Mouse (Mus musculus) lung, postnatal 0 days (tissue): ENCODE results near the gene Btbd35f15. TPM values are rescaled to one million over a fixed set of nuclear protein-coding genes. Genes with fewer than 3 reads are reported as not detected.
"Not testable (repeated sequence)": the region's sequence is repeated elsewhere in the genome, so short reads cannot be mapped to it uniquely, and the experiment has no call there.

Source experiments
- ATAC-seq: fragments of 200-750 bp; cut with Nextera tagmentation; 2 replicates; pipeline ENCODE4 v1.8.0; 2017; ENCODE audit warnings: moderate library complexity
- DNase-seq: peaks from one replicate; pipeline ENCODE4 v3.0.0-alpha.2; 2016; ENCODE audit warnings: low spot score
- H3K27ac ChIP-seq: fragments of 300-500 bp; sonication (generic); 2 replicates; pipeline ENCODE4 v1.5.1; 2014; ENCODE audit warnings: antibody characterized with exemption, mild to moderate bottlenecking, low read length, mixed read lengths
- H3K27me3 ChIP-seq: fragments of 300-500 bp; sonication (generic); replicated peaks from 2 replicates; pipeline ENCODE4 v1.6.1; 2014; ENCODE audit warnings: low read length, mixed read lengths; ENCODE audit not compliant: insufficient read depth
- H3K36me3 ChIP-seq: fragments of 300-500 bp; sonication (generic); 2 replicates; pipeline ENCODE4 v1.6.1; 2014; ENCODE audit warnings: low read length, mixed read lengths; ENCODE audit not compliant: insufficient read depth
- H3K4me1 ChIP-seq: fragments of 300-500 bp; sonication (generic); 2 replicates; pipeline ENCODE4 v1.6.1; 2014; ENCODE audit warnings: antibody characterized with exemption, low read depth, low read length, mixed read lengths; ENCODE audit not compliant: insufficient read depth
- H3K4me2 ChIP-seq: fragments of 300-500 bp; sonication (generic); replicated peaks from 2 replicates; pipeline ENCODE4 v1.6.1; 2014; ENCODE audit warnings: low read depth, mild to moderate bottlenecking, low read length, moderate library complexity, mixed read lengths
- H3K4me3 ChIP-seq: fragments of 300-500 bp; sonication (generic); 2 replicates; pipeline ENCODE4 v1.5.1; 2014; ENCODE audit warnings: low read depth, low read length
- H3K9ac ChIP-seq: fragments of 300-500 bp; sonication (generic); replicated peaks from 2 replicates; pipeline ENCODE4 v1.6.1; 2014; ENCODE audit warnings: low read depth, mild to moderate bottlenecking
- H3K9me3 ChIP-seq: fragments of 300-500 bp; sonication (generic); 2 replicates; pipeline ENCODE4 v1.6.1; 2016; ENCODE audit warnings: low read length, mixed read lengths
- WGBS: fragments of 180-500 bp; shearing (Covaris S2); extraction: QIAGEN DNeasy Blood & Tissue Kit; methylation state at CpG from one replicate; pipeline ENCODE4 v1.1.7; 2014; 5-methylcytosine and 5-hydroxymethylcytosine counted together
- polyA plus RNA-seq: library from polyadenylated mRNA; unstranded; fragments of >200 nt; fragmentation: Nextera tagmentation; extraction: Ambion mirVana; gene quantifications from 2 replicates; pipeline ENCODE4 v1.2.1, GENCODE M21; 2015

Gene Btbd35f15
- not detected in 2 replicates for polyA plus RNA-seq

DNA sequence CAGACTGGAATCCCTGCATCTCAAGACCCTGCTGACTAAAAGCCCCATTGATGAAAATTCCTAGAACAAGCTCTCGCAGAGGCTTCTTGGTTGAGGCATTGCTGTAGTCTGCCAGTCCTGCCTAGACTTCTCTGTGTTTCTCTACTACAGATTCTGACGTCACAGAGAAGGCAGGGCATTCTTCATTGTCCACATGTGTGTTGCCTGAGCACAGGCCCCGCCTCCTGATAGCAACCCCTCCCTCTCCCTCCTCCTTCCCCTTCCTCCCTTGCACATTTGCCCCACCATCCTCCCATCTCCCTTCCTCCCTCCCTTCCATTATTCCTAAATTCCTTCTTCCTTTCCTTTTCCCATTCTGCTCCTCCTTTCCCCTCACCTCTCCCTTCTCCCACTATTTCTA lies at the start of gene Btbd35f15:
TSS of gene Btbd35f15 (minus strand) at position 101 of the 400 bp plus-strand sequence.
- H3K9me3 ChIP-seq, H3K27ac ChIP-seq, H3K27me3 ChIP-seq, H3K9ac ChIP-seq, DNase-seq, H3K4me3 ChIP-seq, H3K36me3 ChIP-seq, H3K4me2 ChIP-seq, H3K4me1 ChIP-seq, ATAC-seq: not testable (repeated sequence)
- no CpG with 5 or more reads among the region's 3 CpGs for WGBS

Other genes with a start within 250 kb of the Btbd35f15 start
- not detected in 2 replicates for gene Btbd35f13, start 79.9 kb upstream of the Btbd35f15 start, polyA plus RNA-seq
- gene Btbd35f14, start 125.0 kb upstream of the Btbd35f15 start, polyA plus RNA-seq, result not detected in 2 replicates